Mouse (Mus musculus) ES-Bruce4 (cell line): ENCODE measurements around the gene Cnst. TPM values are rescaled to one million over a fixed set of nuclear protein-coding genes. Genes with fewer than 3 reads are reported as not detected.
"Not testable (repeated sequence)": the region's sequence is repeated elsewhere in the genome, so short reads cannot be mapped to it uniquely, and the experiment has no call there.

Source experiments
- H3K27ac ChIP-seq: 2 replicates; pipeline ENCODE4 v1.5.1; 2012; ENCODE audit warnings: low read length, inconsistent platforms; ENCODE audit not compliant: insufficient read depth
- H3K27me3 ChIP-seq: 2 replicates; pipeline ENCODE4 v1.6.1; 2012; ENCODE audit warnings: mild to moderate bottlenecking, low read length, inconsistent platforms; ENCODE audit not compliant: control insufficient read depth, poor library complexity, insufficient read depth, severe bottlenecking
- H3K36me3 ChIP-seq: 2 replicates; pipeline ENCODE4 v1.6.1; 2012; ENCODE audit warnings: inconsistent platforms, mild to moderate bottlenecking, low read length, moderate library complexity; ENCODE audit not compliant: control insufficient read depth, poor library complexity, insufficient read depth, severe bottlenecking
- H3K4me1 ChIP-seq: one replicate; pipeline ENCODE4 v1.8.1; 2011; ENCODE audit warnings: low read length; ENCODE audit not compliant: control insufficient read depth, insufficient read depth
- H3K4me3 ChIP-seq: 2 replicates; pipeline ENCODE4 v1.5.1; 2011; ENCODE audit warnings: low read depth, mild to moderate bottlenecking, low read length
- H3K9ac ChIP-seq: 2 replicates; pipeline ENCODE4 v1.6.1; 2012; ENCODE audit warnings: low read depth, mild to moderate bottlenecking, inconsistent platforms; ENCODE audit not compliant: poor library complexity, severe bottlenecking
- H3K9me3 ChIP-seq: replicated peaks from 2 replicates; pipeline ENCODE4 v1.6.1; 2012; ENCODE audit warnings: mild to moderate bottlenecking, low read length, inconsistent platforms; ENCODE audit not compliant: control insufficient read depth, poor library complexity, insufficient read depth, severe bottlenecking
- CTCF ChIP-seq: IDR thresholded peaks from one replicate; pipeline ENCODE4 v1.8.1; 2011; ENCODE audit warnings: low read depth, low read length
- EP300 ChIP-seq: IDR thresholded peaks from 2 replicates; pipeline ENCODE4 v1.6.1; 2011; ENCODE audit warnings: low read depth, low read length; ENCODE audit not compliant: insufficient read depth
- POLR2A ChIP-seq: IDR thresholded peaks from one replicate; pipeline ENCODE4 v1.8.1; 2011; ENCODE audit warnings: low read length; ENCODE audit not compliant: insufficient read depth
- polyA plus RNA-seq: library from polyadenylated mRNA; stranded (reverse); fragments of >200 nt; gene quantifications from 2 replicates; pipeline ENCODE4 v1.2.4, GENCODE M21; 2011; ENCODE audit warnings: low read depth; ENCODE audit not compliant: missing spikeins, insufficient read depth, insufficient read length

Cnst gene
- polyA plus RNA-seq, 1 experiment: 10.2 TPM

DNA sequence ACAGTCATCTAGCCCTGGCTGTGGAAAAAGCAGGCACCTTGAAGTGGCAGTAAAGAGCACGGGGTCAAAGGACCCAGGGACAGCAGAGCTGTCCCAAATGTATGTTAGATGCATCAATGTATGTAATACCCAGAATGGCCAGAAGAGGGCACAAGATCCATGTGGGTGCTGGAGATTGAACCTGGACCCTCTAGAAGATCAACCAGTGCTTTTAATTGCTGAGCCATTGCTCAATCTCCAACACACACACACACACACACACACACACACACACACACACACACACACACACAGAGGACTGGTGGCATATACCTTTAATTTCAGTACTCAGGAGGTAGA is 87.2 kb downstream of the Cnst start:
- Histone ChIP-seq H3K9ac (no peak overlapping the region), H3K4me3 (no peak overlapping the region), H3K36me3 (no peaks in the 10 kb centered on the region), H3K27ac (no peak overlapping the region), H3K27me3 (no peaks in the 10 kb centered on the region), H3K9me3 (peaks cover 7% of the 10 kb centered on the region), H3K4me1 (peaks cover 5% of the 10 kb centered on the region)
- no peak for TF ChIP-seq EP300
- TF ChIP-seq POLR2A: no peak
- peak; percentile 32 for TF ChIP-seq CTCF

DNA sequence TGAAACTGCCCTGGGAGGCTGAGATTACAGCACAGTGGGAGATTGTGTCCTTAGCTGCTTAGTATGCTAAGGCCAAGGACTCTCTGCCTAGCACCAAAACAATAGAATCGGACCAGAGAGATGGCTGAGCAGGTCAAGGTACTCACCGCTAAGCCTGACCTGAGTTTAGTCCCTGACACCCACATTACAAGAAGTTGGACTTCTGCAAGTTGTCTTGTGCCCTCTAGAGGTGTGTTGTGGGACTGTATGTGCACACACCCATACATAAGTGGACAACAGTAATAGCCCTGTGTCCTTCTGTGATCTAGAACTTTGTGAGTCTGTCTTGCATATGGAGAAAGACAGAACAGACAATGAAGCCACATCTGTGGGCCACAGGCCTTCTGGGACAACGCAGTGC is 88.0 kb downstream of the Cnst start:
- no peak overlapping the region for H3K27ac ChIP-seq
- H3K4me1 ChIP-seq: peaks cover 2% of the 10 kb centered on the region
- H3K27me3 ChIP-seq: no peaks in the 10 kb centered on the region
- TF ChIP-seq EP300 (no peak), CTCF (no peak), POLR2A (no peak)
- H3K36me3 ChIP-seq: no peaks in the 10 kb centered on the region
- no peak overlapping the region for H3K9ac ChIP-seq
- peaks cover 7% of the 10 kb centered on the region for H3K9me3 ChIP-seq
- no peak overlapping the region for H3K4me3 ChIP-seq

- H3K9me3 ChIP-seq: no peaks in the 10 kb centered on the region
These were observed 96.6 kb downstream of the Cnst start for GRCm38 (mm10) chr1:179642726-179643125.

DNA sequence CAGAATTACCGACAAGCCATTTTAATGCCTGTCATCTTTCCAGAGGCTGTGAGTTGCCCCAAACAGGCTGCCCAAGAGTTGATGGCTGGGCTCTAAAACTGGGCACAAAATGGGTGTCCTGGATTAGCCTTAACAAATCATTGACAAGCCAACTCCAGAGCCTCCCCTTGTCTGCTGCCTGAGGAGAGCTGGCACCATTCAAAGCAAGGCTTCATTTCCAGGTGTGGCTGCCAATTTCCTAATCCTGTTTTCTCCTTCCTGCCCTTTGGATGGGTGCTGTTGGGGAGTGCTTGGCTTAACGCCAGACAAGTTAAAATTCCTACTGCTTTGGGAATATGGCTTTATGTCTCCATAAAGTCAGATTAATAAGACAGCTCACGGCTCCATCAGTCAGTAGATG is 98.0 kb downstream of the Cnst start:
- no peak overlapping the region for H3K9ac ChIP-seq
- H3K27me3 ChIP-seq: no peaks in the 10 kb centered on the region
- no peak overlapping the region for H3K4me3 ChIP-seq
- no peaks in the 10 kb centered on the region for H3K9me3 ChIP-seq
- TF ChIP-seq CTCF: no peak
- TF ChIP-seq EP300: no peak
- TF ChIP-seq POLR2A: no peak
- H3K27ac ChIP-seq: no peak overlapping the region
- H3K36me3 ChIP-seq: no peaks in the 10 kb centered on the region
- no peaks in the 10 kb centered on the region for H3K4me1 ChIP-seq

More at GRCm38 (mm10) chr1:179642726-179643125, 96.6 kb downstream of the Cnst start:
- Histone ChIP-seq H3K27ac (no peak overlapping the region), H3K4me3 (no peak overlapping the region), H3K27me3 (no peaks in the 10 kb centered on the region), H3K36me3 (no peaks in the 10 kb centered on the region), H3K4me1 (no peaks in the 10 kb centered on the region), H3K9ac (no peak overlapping the region)
- TF ChIP-seq CTCF (no peak), EP300 (no peak), POLR2A (no peak)

DNA sequence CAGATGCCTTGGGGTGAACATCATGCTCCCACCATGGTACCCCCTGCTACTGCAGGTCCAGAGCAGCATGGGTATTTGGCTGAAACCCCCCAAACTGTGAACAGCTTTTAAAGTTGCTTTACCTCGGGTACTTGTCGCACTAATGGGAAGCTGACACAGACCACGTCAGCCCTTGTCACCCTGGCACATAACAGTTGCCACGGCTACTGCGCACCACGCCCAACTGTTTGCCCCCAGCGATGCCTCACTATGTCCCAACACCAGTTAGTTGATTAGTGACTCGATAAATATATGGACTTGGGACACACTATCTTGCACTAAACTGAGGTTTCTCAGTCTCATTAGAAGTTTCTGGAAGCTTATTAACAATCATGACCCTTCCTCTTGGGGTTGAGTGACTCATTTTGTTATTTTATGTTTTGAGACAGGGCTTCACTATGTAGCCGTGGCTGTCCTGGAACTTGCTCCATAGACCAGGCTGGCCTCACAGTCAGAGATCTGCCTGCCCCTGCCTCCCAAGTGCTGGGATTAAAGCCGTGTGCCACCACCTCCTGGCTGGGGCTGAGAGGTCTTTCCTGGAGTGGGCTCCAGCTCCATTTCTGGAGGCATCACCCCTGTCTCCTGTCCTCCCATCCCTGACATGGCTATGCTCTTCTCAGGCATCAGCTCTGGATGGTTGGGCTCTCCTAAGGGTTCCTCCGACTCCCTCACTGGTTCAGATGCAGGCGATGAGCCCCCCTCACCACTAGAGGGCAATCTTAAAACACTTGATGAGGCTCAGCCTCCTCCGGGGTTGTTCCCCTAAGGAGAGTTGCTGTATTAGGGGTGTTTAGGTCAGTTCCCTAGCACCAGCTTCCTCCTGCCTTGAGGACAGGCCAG is 99.2 kb downstream of the Cnst start:
- H3K27me3 ChIP-seq: no peaks in the 10 kb centered on the region
- H3K36me3 ChIP-seq: no peaks in the 10 kb centered on the region
- TF ChIP-seq EP300 (no peak), POLR2A (no peak), CTCF (peak; percentile 82)
- H3K9ac ChIP-seq: no peak overlapping the region
- no peak overlapping the region for H3K27ac ChIP-seq
- H3K9me3 ChIP-seq: no peaks in the 10 kb centered on the region
- H3K4me1 ChIP-seq: no peaks in the 10 kb centered on the region
- no peak overlapping the region for H3K4me3 ChIP-seq

DNA sequence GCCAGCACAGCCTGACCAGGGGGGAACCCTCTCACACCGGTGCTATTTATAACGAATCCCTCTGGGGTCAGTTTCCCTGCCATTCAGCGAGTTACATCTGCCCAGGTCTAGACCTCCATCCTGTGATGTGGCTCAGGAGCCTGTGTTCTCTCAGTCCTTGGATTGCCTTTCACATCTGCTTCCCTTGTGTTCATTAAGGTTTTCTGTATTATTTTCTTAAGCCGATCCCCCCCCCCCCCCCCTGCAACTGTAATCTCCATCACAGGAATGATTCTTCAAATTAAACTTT is 99.8 kb downstream of the Cnst start:
- Histone ChIP-seq H3K27ac (no peak overlapping the region), H3K9me3 (no peaks in the 10 kb centered on the region), H3K9ac (no peak overlapping the region), H3K4me3 (no peak overlapping the region), H3K36me3 (no peaks in the 10 kb centered on the region), H3K27me3 (no peaks in the 10 kb centered on the region), H3K4me1 (no peaks in the 10 kb centered on the region)
- TF ChIP-seq EP300 (no peak), CTCF (no peak), POLR2A (no peak)

DNA sequence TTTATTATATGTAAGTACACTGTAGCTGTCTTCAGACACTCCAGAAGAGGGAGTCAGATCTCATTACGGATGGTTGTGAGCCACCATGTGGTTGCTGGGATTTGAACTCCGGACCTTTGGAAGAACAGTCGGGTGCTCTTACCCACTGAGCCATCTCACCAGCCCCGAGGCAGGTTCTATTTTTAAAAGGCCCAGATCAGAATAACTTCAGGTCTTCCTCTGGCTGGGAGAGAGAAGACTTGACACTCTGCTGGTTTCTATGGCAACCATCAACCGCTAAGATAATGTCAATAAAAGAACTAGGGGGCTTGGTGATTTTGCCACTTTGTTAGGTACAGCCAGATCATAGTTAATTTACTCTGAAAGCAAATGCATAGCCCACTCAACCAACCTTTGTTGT is 102.5 kb downstream of the Cnst start:
- H3K4me3 ChIP-seq, H3K27me3 ChIP-seq, H3K36me3 ChIP-seq, H3K4me1 ChIP-seq, H3K27ac ChIP-seq, H3K9ac ChIP-seq: not testable (repeated sequence)
- peaks cover 13% of the 10 kb centered on the region for H3K9me3 ChIP-seq
